Mouse (Mus musculus): ENCODE data around the gene Ncbp3.
"Not testable (repeated sequence)": the region's sequence is repeated elsewhere in the genome, so short reads cannot be mapped to it uniquely, and the experiment has no call there.

- not testable (repeated sequence) for TF ChIP-seq CTCF (IDR thresholded peaks at IDR 0.05; ENCODE audit: borderline replicate concordance, control insufficient read depth, extremely low read depth, insufficient read depth, low read length, poor library complexity); POLR2A (IDR thresholded peaks at IDR 0.05; ENCODE audit: control insufficient read depth, extremely low read depth, insufficient read depth, low read length, poor library complexity)
Observed at GRCm38 (mm10) chr11:73107358-73107757, 59.8 kb downstream of the Ncbp3 start.

Measured in thymus, adult 2 months (tissue).